Mouse (Mus musculus): ENCODE measurements around the gene AC170998.1. TPM values are rescaled to one million over a fixed set of nuclear protein-coding genes. Genes with fewer than 3 reads are reported as not detected.

AC170998.1 gene
- polyA plus RNA-seq, 1 experiment = 0.15 TPM

DNA sequence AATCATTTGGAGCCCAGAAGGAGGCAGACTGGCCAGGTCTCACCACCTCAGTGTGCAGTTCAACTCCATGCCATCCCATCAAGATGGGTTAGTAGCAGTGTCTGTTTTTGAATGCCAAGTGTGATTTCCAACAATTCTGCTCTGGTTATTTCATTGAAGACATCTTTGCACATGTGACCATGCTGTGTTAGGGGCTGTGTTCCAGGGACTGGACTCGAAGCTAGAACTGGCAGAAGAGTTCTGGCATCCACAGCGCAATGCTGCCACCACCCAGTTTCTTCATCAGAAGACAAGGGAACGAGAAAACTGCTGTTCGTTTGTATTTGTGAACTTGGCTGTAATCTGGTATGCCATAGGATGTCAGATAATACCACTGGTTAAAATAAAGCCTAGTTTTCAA, 22.1 kb downstream of the AC170998.1 start:
- Histone ChIP-seq H3ac (ENCODE audit: control insufficient read depth, insufficient read length, low read depth) (no peak overlapping the region), H3K79me2 (ENCODE audit: control insufficient read depth, insufficient read depth) (no peaks in the 10 kb centered on the region), H3K27me3 (ENCODE audit: control insufficient read depth, insufficient read depth, insufficient read length) (no peaks in the 10 kb centered on the region), H3K4me3 (ENCODE audit: insufficient read depth, poor library complexity, severe bottlenecking) (no peak overlapping the region), H3K36me3 (ENCODE audit: control insufficient read depth, insufficient read depth) (peaks cover 45% of the 10 kb centered on the region), H3K79me3 (ENCODE audit: low read depth) (no peaks in the 10 kb centered on the region)
- no peak for TF ChIP-seq USF1 (IDR thresholded peaks at IDR 0.05; ENCODE audit: low read depth)
- TF ChIP-seq FOSL1 (IDR thresholded peaks at IDR 0.05; ENCODE audit: insufficient read depth, low read length, poor library complexity, severe bottlenecking) = no peak
- TF ChIP-seq MAX (IDR thresholded peaks at IDR 0.05) = no peak
- no peak for TF ChIP-seq MYOG (IDR thresholded peaks at IDR 0.05; ENCODE audit: control insufficient read depth, extremely low read depth, insufficient read length)
- TF ChIP-seq CEBPB (IDR thresholded peaks at IDR 0.05; ENCODE audit: low read depth) = no peak
- no peak for TF ChIP-seq MYOD1 (IDR thresholded peaks at IDR 0.05; ENCODE audit: control insufficient read depth, insufficient read length, low read depth)
- no peak for TF ChIP-seq CTCF (IDR thresholded peaks at IDR 0.05; ENCODE audit: control insufficient read depth, insufficient read depth, insufficient read length)

DNA sequence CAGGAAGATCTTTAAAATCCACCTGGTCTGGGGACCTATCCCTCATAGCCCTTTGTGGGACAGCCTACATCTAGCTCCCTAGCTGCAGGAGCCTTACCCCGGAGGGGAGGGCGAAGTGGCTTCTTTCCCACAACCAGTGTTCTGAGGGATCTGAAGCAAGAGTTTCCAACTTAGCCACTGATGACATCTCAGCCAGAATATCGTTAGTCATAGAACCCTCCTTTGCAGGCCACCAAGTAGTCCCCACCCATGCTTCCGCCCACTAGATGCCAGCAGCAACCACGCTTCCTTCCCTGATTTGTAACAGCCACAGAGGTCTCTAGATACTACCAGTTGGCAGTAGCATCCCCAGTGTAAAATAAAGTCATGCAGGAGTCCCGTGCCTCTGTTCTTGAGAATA, 24.7 kb downstream of the AC170998.1 start:
- H3K36me3 ChIP-seq (ENCODE audit: control insufficient read depth, insufficient read depth) = peaks cover 28% of the 10 kb centered on the region
- no peaks in the 10 kb centered on the region for H3K79me3 ChIP-seq (ENCODE audit: low read depth)
- H3K79me2 ChIP-seq (ENCODE audit: control insufficient read depth, insufficient read depth) = no peaks in the 10 kb centered on the region
- no peak overlapping the region for H3K4me3 ChIP-seq (ENCODE audit: insufficient read depth, poor library complexity, severe bottlenecking)
- no peaks in the 10 kb centered on the region for H3K27me3 ChIP-seq (ENCODE audit: control insufficient read depth, insufficient read depth, insufficient read length)
- H3ac ChIP-seq (ENCODE audit: control insufficient read depth, insufficient read length, low read depth) = no peak overlapping the region
- TF ChIP-seq USF1 (IDR thresholded peaks at IDR 0.05; ENCODE audit: low read depth) = no peak
- peak; percentile 4 for TF ChIP-seq CTCF (IDR thresholded peaks at IDR 0.05; ENCODE audit: control insufficient read depth, insufficient read depth, insufficient read length)
- no peak for TF ChIP-seq MAX (IDR thresholded peaks at IDR 0.05)
- no peak for TF ChIP-seq MYOG (IDR thresholded peaks at IDR 0.05; ENCODE audit: control insufficient read depth, extremely low read depth, insufficient read length)

DNA sequence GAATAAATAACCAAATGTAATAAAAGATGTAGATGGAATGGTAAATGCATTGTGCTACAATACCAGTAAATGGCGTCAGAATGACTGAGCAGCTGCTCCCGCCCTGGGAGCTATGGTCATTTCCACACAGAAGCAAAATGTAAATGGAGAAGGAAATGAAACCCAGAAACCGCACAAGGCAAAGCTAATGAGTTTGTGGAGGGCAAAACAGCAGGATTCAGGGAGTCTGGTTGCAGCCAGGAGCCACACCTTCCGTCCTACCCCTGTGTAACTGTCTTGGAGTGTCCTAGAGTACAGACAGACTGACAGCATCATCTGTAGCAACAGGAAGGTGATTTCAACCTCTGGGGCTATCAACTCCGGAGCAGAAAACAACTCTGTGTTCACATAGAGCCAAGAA, 30.6 kb downstream of the AC170998.1 start:
- Histone ChIP-seq H3K79me2 (ENCODE audit: control insufficient read depth, insufficient read depth) (no peaks in the 10 kb centered on the region), H3ac (ENCODE audit: control insufficient read depth, insufficient read length, low read depth) (no peak overlapping the region), H3K79me3 (ENCODE audit: low read depth) (no peaks in the 10 kb centered on the region), H3K36me3 (ENCODE audit: control insufficient read depth, insufficient read depth) (no peaks in the 10 kb centered on the region), H3K27me3 (ENCODE audit: control insufficient read depth, insufficient read depth, insufficient read length) (no peaks in the 10 kb centered on the region), H3K4me3 (ENCODE audit: insufficient read depth, poor library complexity, severe bottlenecking) (no peak overlapping the region)
- TF ChIP-seq MYOD1 (IDR thresholded peaks at IDR 0.05; ENCODE audit: control insufficient read depth, insufficient read length, low read depth) = peak; percentile 59
- TF ChIP-seq MYOG (IDR thresholded peaks at IDR 0.05; ENCODE audit: control insufficient read depth, extremely low read depth, insufficient read length) = no peak

DNA sequence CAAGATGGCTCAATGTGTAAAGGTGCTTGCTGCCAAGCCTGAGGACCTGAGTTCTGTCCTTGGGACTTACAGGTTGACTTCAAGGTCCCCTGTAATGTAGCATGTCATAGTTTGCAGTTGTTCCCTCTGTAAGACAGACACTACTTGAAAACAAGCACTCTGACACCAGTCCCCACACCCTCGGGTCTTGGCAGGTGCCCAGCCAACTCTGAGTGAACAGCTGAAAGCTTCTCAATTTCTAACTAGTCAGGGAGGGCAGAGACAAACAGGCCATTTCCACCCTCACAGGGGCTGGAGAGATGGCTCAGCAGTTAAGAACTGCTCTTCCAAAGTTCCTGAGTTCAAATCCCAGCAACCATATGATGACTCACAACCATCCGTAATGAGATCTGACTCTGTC, 31.6 kb downstream of the AC170998.1 start:
- Histone ChIP-seq H3K27me3 (ENCODE audit: control insufficient read depth, insufficient read depth, insufficient read length) (no peaks in the 10 kb centered on the region), H3ac (ENCODE audit: control insufficient read depth, insufficient read length, low read depth) (no peak overlapping the region), H3K36me3 (ENCODE audit: control insufficient read depth, insufficient read depth) (no peaks in the 10 kb centered on the region), H3K79me2 (ENCODE audit: control insufficient read depth, insufficient read depth) (no peaks in the 10 kb centered on the region), H3K4me3 (ENCODE audit: insufficient read depth, poor library complexity, severe bottlenecking) (no peak overlapping the region), H3K79me3 (ENCODE audit: low read depth) (no peaks in the 10 kb centered on the region)
- TF ChIP-seq CTCF (IDR thresholded peaks at IDR 0.05; ENCODE audit: control insufficient read depth, insufficient read depth, insufficient read length) (no peak), MAX (IDR thresholded peaks at IDR 0.05) (no peak), MYOD1 (IDR thresholded peaks at IDR 0.05; ENCODE audit: control insufficient read depth, insufficient read length, low read depth) (no peak), FOSL1 (IDR thresholded peaks at IDR 0.05; ENCODE audit: insufficient read depth, low read length, poor library complexity, severe bottlenecking) (no peak), USF1 (IDR thresholded peaks at IDR 0.05; ENCODE audit: low read depth) (no peak), MYOG (IDR thresholded peaks at IDR 0.05; ENCODE audit: control insufficient read depth, extremely low read depth, insufficient read length) (no peak), CEBPB (IDR thresholded peaks at IDR 0.05; ENCODE audit: low read depth) (no peak)

DNA sequence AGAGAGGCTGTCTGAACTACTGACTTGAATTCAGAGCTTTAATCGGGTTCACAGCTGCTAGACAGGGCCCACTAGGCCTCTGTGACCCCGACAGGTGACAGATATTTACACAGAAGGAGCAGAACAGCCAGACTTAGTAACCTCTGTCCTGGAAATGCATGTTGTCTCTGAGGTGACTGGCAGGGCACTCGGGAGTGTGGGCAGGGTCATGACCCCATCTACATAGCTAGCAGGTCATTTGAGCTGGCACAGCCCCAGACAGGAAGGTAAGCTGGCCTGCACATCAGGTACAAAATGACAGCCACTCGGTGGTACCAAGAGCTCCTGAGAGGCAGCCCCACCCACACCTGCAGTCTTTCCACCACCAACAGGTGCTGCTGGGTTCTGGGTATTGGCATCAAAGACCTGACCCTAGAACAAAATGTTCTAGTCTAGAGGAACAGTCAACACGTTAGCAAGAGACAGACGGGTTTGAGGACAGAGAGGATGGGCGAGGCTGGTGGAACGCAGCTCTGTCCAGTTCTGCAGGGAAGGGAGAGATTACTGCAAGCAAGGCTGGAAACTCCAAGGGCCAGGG, 34.9 kb downstream of the AC170998.1 start:
- no peak overlapping the region for H3K4me3 ChIP-seq (ENCODE audit: insufficient read depth, poor library complexity, severe bottlenecking)
- no peaks in the 10 kb centered on the region for H3K36me3 ChIP-seq (ENCODE audit: control insufficient read depth, insufficient read depth)

DNA sequence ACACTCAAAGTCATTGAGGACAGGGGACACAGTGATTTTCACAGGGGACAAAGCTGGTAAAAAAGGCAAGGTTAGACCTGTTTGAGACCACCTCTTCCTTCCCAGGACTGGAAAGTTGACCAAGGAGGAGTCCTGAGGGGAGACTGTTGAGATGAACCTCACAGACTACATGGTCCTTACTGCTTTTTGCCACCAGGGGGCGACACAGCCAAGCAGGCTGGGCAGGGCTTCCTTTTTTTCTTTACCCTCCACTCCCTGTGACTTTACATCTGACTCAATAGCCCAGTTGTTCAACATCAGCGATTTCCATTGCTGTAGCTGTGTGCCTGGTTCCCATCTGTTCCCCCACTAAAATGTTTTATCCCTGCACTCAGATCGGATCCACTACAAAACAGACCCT, 36.0 kb downstream of the AC170998.1 start:
- Histone ChIP-seq H3K4me3 (ENCODE audit: insufficient read depth, poor library complexity, severe bottlenecking) (no peak overlapping the region), H3ac (ENCODE audit: control insufficient read depth, insufficient read length, low read depth) (no peak overlapping the region)
- no peak for TF ChIP-seq MAX (IDR thresholded peaks at IDR 0.05)
- TF ChIP-seq CTCF (IDR thresholded peaks at IDR 0.05; ENCODE audit: control insufficient read depth, insufficient read depth, insufficient read length) = peak; percentile 82

More for the DNA sequence above, 34.9 kb downstream of the AC170998.1 start:
- Histone ChIP-seq H3ac (ENCODE audit: control insufficient read depth, insufficient read length, low read depth) (no peak overlapping the region), H3K79me3 (ENCODE audit: low read depth) (no peaks in the 10 kb centered on the region), H3K27me3 (ENCODE audit: control insufficient read depth, insufficient read depth, insufficient read length) (no peaks in the 10 kb centered on the region), H3K79me2 (ENCODE audit: control insufficient read depth, insufficient read depth) (no peaks in the 10 kb centered on the region)
- TF ChIP-seq MYOD1 (IDR thresholded peaks at IDR 0.05; ENCODE audit: control insufficient read depth, insufficient read length, low read depth) (no peak), MAX (IDR thresholded peaks at IDR 0.05) (no peak), CEBPB (IDR thresholded peaks at IDR 0.05; ENCODE audit: low read depth) (no peak), USF1 (IDR thresholded peaks at IDR 0.05; ENCODE audit: low read depth) (no peak), MYOG (IDR thresholded peaks at IDR 0.05; ENCODE audit: control insufficient read depth, extremely low read depth, insufficient read length) (no peak), FOSL1 (IDR thresholded peaks at IDR 0.05; ENCODE audit: insufficient read depth, low read length, poor library complexity, severe bottlenecking) (no peak), CTCF (IDR thresholded peaks at IDR 0.05; ENCODE audit: control insufficient read depth, insufficient read depth, insufficient read length) (no peak)

More for the DNA sequence above, 36.0 kb downstream of the AC170998.1 start:
- H3K27me3 ChIP-seq (ENCODE audit: control insufficient read depth, insufficient read depth, insufficient read length) = no peaks in the 10 kb centered on the region
- no peaks in the 10 kb centered on the region for H3K36me3 ChIP-seq (ENCODE audit: control insufficient read depth, insufficient read depth)
- no peaks in the 10 kb centered on the region for H3K79me3 ChIP-seq (ENCODE audit: low read depth)
- H3K79me2 ChIP-seq (ENCODE audit: control insufficient read depth, insufficient read depth) = no peaks in the 10 kb centered on the region
